Comparison of ENCODE assay signal across 23 mouse cellular contexts in the genomic region with DNA sequence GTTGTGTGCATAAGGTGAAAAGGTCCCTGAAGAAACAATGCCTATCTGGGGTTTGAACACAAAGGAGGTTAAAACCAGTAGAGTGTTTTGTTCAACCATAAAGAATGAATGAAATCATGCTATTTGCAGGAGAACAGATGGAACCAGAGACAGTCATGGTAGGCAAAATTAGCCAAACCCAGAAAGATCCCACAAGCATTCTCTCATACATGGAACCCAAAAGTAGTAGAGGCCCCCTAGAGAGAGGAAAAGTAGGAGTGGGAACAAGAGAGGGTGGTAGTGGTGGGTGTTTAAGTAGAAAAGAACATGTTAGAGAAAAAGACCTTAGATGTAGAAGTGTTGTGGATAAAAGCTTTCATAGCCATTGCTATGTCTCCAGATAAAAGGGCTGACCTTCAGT.
DNase-seq lines count a peak whose midpoint lies in the region; ATAC-seq lines count a peak whose summit lies in the region.
"Had no signal": no experiment of that assay in that cellular context is flagged by ENCODE, and none has a peak within 500 bp of the region (broad histone marks: within the 10 kb centered on the region; RNA-seq: fewer than 3 reads in every experiment).

No protein-coding gene starts in this region.

- H3K4me2 ChIP-seq in midbrain, embryonic 14.5 days (ENCODE audit: low read length), result no peak overlapping the region
- no peak overlapping the region for H3K4me2 ChIP-seq in midbrain, embryonic 11.5 days
- no peak overlapping the region for H3K4me2 ChIP-seq in midbrain, embryonic 16.5 days (ENCODE audit: low read length)
- H3K4me2 ChIP-seq: embryonic facial prominence, embryonic 13.5 days; embryonic facial prominence, embryonic 15.5 days had no signal

- peaks cover 46% of the 10 kb centered on the region for H3K4me1 ChIP-seq in midbrain, embryonic 14.5 days (ENCODE audit: control insufficient read depth, insufficient read depth, low read length)
- H3K4me1 ChIP-seq in midbrain, embryonic 11.5 days (ENCODE audit: control insufficient read depth, insufficient read depth, low read length), result peaks cover 32% of the 10 kb centered on the region
- peaks cover 46% of the 10 kb centered on the region for H3K4me1 ChIP-seq in midbrain, embryonic 16.5 days (ENCODE audit: control insufficient read depth, insufficient read depth, low read length)

- peak overlapping the region; percentile 26; the same call in 1 of the 2 replicates for H3K27ac ChIP-seq in midbrain, embryonic 14.5 days (replicated peaks; ENCODE audit: low read depth, low read length)
- H3K27ac ChIP-seq in midbrain, embryonic 11.5 days (ENCODE audit: low read depth, low read length), result no peak overlapping the region
- peak overlapping the region; percentile 10; the same call in 1 of the 2 replicates for H3K27ac ChIP-seq in midbrain, embryonic 16.5 days (ENCODE audit: low read length)
- H3K27ac ChIP-seq: embryonic facial prominence, embryonic 13.5 days; embryonic facial prominence, embryonic 15.5 days; forebrain, embryonic 10.5 days had no signal

- no peak overlapping the region for H3K4me3 ChIP-seq in midbrain, embryonic 14.5 days (replicated peaks; ENCODE audit: low read depth, low read length)
- no peak overlapping the region for H3K4me3 ChIP-seq in midbrain, embryonic 11.5 days (ENCODE audit: low read depth, low read length)
- H3K4me3 ChIP-seq in midbrain, embryonic 16.5 days (ENCODE audit: low read depth, low read length), result no peak overlapping the region
- H3K4me3 ChIP-seq: embryonic facial prominence, embryonic 13.5 days; embryonic facial prominence, embryonic 15.5 days; erythroblast, embryonic 14.5 days; forebrain, embryonic 10.5 days had no signal

- H3K9ac ChIP-seq in midbrain, embryonic 14.5 days (replicated peaks; ENCODE audit: low read length), result no peak overlapping the region
- no peak overlapping the region for H3K9ac ChIP-seq in midbrain, embryonic 11.5 days (ENCODE audit: low read length)
- no peak overlapping the region for H3K9ac ChIP-seq in midbrain, embryonic 16.5 days (ENCODE audit: low read depth, low read length)
- H3K9ac ChIP-seq: embryonic facial prominence, embryonic 13.5 days; embryonic facial prominence, embryonic 15.5 days had no signal

- H3K27me3 ChIP-seq in midbrain, embryonic 14.5 days (ENCODE audit: control insufficient read depth, insufficient read depth, low read length), result no peaks in the 10 kb centered on the region
- no peaks in the 10 kb centered on the region for H3K27me3 ChIP-seq in midbrain, embryonic 11.5 days (ENCODE audit: control insufficient read depth, insufficient read depth, low read length)
- H3K27me3 ChIP-seq in midbrain, embryonic 16.5 days (ENCODE audit: control insufficient read depth, insufficient read depth, low read depth, low read length), result no peaks in the 10 kb centered on the region
- H3K27me3 ChIP-seq: embryonic facial prominence, embryonic 13.5 days; embryonic facial prominence, embryonic 15.5 days had no signal

- no peaks in the 10 kb centered on the region for H3K9me3 ChIP-seq in midbrain, embryonic 14.5 days (ENCODE audit: control insufficient read depth, low read length)
- no peaks in the 10 kb centered on the region for H3K9me3 ChIP-seq in midbrain, embryonic 11.5 days (ENCODE audit: control insufficient read depth, low read length)
- H3K9me3 ChIP-seq in midbrain, embryonic 16.5 days (replicated peaks; ENCODE audit: control insufficient read depth, low read length, poor library complexity, severe bottlenecking), result no peaks in the 10 kb centered on the region
- H3K9me3 ChIP-seq: embryonic facial prominence, embryonic 13.5 days; embryonic facial prominence, embryonic 15.5 days; forebrain, embryonic 10.5 days had no signal

- peak; percentile 55 for ATAC-seq in frontal cortex, adult (ENCODE audit: low TSS enrichment)
- ATAC-seq in midbrain, embryonic 14.5 days (ENCODE audit: low FRiP score, low TSS enrichment), result no peak
- ATAC-seq in midbrain, embryonic 11.5 days (ENCODE audit: low FRiP score), result no peak
- ATAC-seq in midbrain, embryonic 16.5 days, result no peak
- ATAC-seq: forebrain, embryonic 14.5 days; forebrain, embryonic 16.5 days had no signal

- no peak for DNase-seq in frontal cortex, postnatal 10 days (ENCODE audit: low spot score in 2 of 2)
- DNase-seq in midbrain, embryonic 14.5 days, result no peak
- DNase-seq in midbrain, embryonic 11.5 days (ENCODE audit: low spot score, missing footprints), result no peak
- DNase-seq in ovary, postnatal 36 days (ENCODE audit: low spot score), result no peak
- DNase-seq in left cerebral cortex, adult 9 months (ENCODE audit: low spot score in 2 of 2), result no peak
- DNase-seq: adrenal gland, adult 2 months; adrenal gland, postnatal 10 days; adrenal gland, postnatal 25 days; cerebellum, adult 11 months; cerebellum, adult 18-20 months; cerebellum, adult 8-10 months; cerebellum, adult 9-11 months; cerebellum, postnatal 14 days; cerebellum, postnatal 36 days; embryo, embryonic 11 days had no signal

- peaks cover 7% of the 10 kb centered on the region for H3K36me3 ChIP-seq in midbrain, embryonic 14.5 days (ENCODE audit: control insufficient read depth, insufficient read depth, low read length)
- 0 out of 2 replicates have a peak, but pooled peaks cover 2% of the 10 kb centered on the region for H3K36me3 ChIP-seq in midbrain, embryonic 11.5 days (ENCODE audit: control insufficient read depth, insufficient read depth, low read length)
- H3K36me3 ChIP-seq in midbrain, embryonic 16.5 days (ENCODE audit: control insufficient read depth, insufficient read depth, low read length), result no peaks in the 10 kb centered on the region
- H3K36me3 ChIP-seq: embryonic facial prominence, embryonic 13.5 days; embryonic facial prominence, embryonic 15.5 days had no signal
